ENCODE assay signal across 15 mouse cellular contexts in the genomic region with DNA sequence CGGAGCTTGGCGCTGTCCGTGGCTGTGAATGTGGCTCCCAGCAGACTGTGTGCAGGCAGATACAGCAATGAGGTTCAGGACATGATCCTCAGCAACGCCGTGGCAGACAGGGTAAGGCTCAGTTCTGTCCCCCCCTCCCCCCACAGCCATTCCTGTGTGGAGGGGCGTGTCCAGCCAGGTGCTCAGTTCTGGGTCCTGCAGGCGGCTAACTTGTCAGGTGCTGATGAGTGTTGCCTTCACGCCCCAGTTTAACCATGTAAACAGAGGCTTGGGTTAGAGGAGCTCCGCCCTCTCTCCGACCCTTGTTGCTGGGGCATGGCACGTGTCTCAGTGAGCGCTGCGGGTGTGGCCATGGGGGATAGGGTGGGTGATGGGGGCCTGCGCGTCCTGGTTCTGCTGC.
"Had no signal": no experiment of that assay in that cellular context is flagged by ENCODE, and none has a peak within 500 bp of the region (broad histone marks: within the 10 kb centered on the region; RNA-seq: fewer than 3 reads in every experiment).

No protein-coding gene starts in this region.

- ATAC-seq: lung, postnatal 0 days had no signal

- H3K4me3 ChIP-seq: limb, embryonic 12.5 days; liver, embryonic 13.5 days; midbrain, embryonic 12.5 days had no signal

- H3K27ac ChIP-seq: limb, embryonic 12.5 days; liver, embryonic 13.5 days; midbrain, embryonic 12.5 days had no signal

- H3K9ac ChIP-seq: limb, embryonic 12.5 days; liver, embryonic 13.5 days; midbrain, embryonic 12.5 days had no signal

- H3K4me1 ChIP-seq: limb, embryonic 12.5 days; midbrain, embryonic 12.5 days had no signal

- H3K9me3 ChIP-seq: limb, embryonic 12.5 days; liver, embryonic 13.5 days; megakaryocyte, embryonic 14.5 days; midbrain, embryonic 12.5 days had no signal

- DNase-seq: kidney, adult 11 months; kidney, adult 9 months; kidney, postnatal 14 days; layer of hippocampus, postnatal 36 days; liver; liver, embryonic 13.5 days; lung, adult 18-20 months; lung, postnatal 4 days; right cerebral cortex, postnatal 14 days; thymus, adult 2 months; thymus, postnatal 25 days had no signal

- H3K4me2 ChIP-seq: limb, embryonic 12.5 days; liver, embryonic 13.5 days; midbrain, embryonic 12.5 days had no signal

- H3K27me3 ChIP-seq: limb, embryonic 12.5 days; liver, embryonic 13.5 days; megakaryocyte, embryonic 14.5 days; midbrain, embryonic 12.5 days had no signal
